Mouse (Mus musculus): Measurements from ENCODE around the gene Crtc3.

DNA sequence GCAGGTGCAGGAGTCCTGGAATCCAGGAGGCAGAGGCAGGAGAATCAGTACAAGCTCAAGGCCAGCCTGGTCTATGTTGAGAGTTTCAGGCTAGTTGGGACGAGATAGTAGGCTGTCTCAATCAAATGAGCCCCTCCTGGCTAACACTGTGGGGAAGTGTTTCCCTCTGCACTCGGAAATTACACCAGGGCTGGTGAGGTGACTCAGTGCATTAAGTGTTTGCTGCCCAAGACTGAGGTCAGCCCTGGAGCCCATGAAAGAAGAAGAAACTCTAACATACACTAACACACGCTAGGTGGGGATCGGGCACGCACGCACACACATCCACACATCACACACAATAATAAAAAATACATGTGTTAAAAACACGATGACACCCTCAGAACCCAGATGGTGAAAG is 34.3 kb downstream of the Crtc3 start:
- TF ChIP-seq CTCF (IDR thresholded peaks at IDR 0.05; ENCODE audit: control insufficient read depth, insufficient read depth, insufficient read length), result no peak
- TF ChIP-seq MAX (IDR thresholded peaks at IDR 0.05), result no peak
- TF ChIP-seq USF1 (IDR thresholded peaks at IDR 0.05; ENCODE audit: low read depth), result no peak
- TF ChIP-seq MYOD1 (IDR thresholded peaks at IDR 0.05; ENCODE audit: control insufficient read depth, insufficient read length, low read depth), result no peak
- TF ChIP-seq FOSL1 (IDR thresholded peaks at IDR 0.05; ENCODE audit: insufficient read depth, low read length, poor library complexity, severe bottlenecking), result no peak
- no peak for TF ChIP-seq CEBPB (IDR thresholded peaks at IDR 0.05; ENCODE audit: low read depth)
